Mouse (Mus musculus): ENCODE data around the gene Myo18a. TPM values are rescaled to one million over a fixed set of nuclear protein-coding genes. Genes with fewer than 3 reads are reported as not detected.

Myo18a gene
- polyA plus RNA-seq, 1 experiment, result 93.1 TPM

DNA sequence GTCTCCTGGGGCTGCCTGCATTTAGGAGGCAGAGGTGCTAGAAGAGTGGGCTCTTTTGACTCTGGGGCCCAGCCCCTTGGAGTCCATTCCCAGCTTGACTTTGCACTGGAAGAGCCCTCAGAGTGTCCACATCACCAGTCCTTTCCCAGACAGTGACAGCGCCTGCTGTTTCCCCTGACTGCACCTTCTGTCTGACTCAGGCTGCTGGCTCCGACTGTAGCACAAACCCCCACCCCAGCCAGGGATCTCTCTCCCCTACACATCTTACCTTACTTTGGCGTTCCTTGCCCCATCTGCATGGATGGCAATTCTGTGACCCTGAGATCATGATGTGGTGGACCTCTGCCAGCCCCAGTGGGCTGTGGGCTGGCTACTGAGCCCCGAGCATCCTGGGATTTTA lies 46.2 kb downstream of the Myo18a start:
- Histone ChIP-seq H3K36me3 (ENCODE audit: control insufficient read depth, insufficient read depth, low read length) (no peaks in the 10 kb centered on the region), H3K27me3 (replicated peaks; ENCODE audit: control insufficient read depth, insufficient read depth, low read length) (no peaks in the 10 kb centered on the region), H3K27ac (ENCODE audit: insufficient read depth, low read depth, low read length) (no peak overlapping the region), H3K4me1 (ENCODE audit: control insufficient read depth, insufficient read depth, low read length) (peaks cover 30% of the 10 kb centered on the region), H3K4me3 (ENCODE audit: insufficient read depth, low read depth, low read length) (no peak overlapping the region)
- no peak for DNase-seq
- 66% methylated on average over 4 of the region's 4 CpGs for WGBS
- no peak for TF ChIP-seq CTCF (conservative IDR thresholded peaks at IDR 0.05; ENCODE audit: insufficient read depth, insufficient read length, low read depth, low read length)
- TF ChIP-seq POLR2A (IDR thresholded peaks at IDR 0.05; ENCODE audit: low read depth, low read length), result no peak

DNA sequence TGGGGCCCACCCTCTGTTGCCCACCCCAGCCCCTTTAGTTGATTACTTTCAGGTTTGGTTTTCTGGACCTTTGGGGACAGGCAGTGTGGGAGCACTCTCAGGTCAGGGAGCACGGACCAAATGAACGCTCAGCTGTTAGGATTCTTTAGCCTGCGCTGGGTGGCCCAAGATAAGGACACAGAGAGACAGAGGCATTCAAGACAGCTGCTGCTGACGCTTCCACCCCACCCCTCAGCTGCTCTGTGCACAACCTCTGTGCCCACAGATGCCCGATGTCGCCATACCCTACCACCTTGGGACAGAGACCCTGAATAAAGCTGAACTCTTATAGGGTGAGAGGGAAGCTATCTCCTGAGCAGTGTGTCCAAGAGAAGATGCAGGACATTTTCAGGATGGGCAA lies 47.0 kb downstream of the Myo18a start:
- TF ChIP-seq CTCF (conservative IDR thresholded peaks at IDR 0.05; ENCODE audit: insufficient read depth, insufficient read length, low read depth, low read length) (no peak), POLR2A (IDR thresholded peaks at IDR 0.05; ENCODE audit: low read depth, low read length) (no peak)
- Histone ChIP-seq H3K4me3 (ENCODE audit: insufficient read depth, low read depth, low read length) (no peak overlapping the region), H3K27me3 (replicated peaks; ENCODE audit: control insufficient read depth, insufficient read depth, low read length) (no peaks in the 10 kb centered on the region), H3K27ac (ENCODE audit: insufficient read depth, low read depth, low read length) (no peak overlapping the region), H3K36me3 (ENCODE audit: control insufficient read depth, insufficient read depth, low read length) (no peaks in the 10 kb centered on the region), H3K4me1 (ENCODE audit: control insufficient read depth, insufficient read depth, low read length) (peaks cover 30% of the 10 kb centered on the region)
- no peak for DNase-seq
- WGBS, result 88% methylated on average over 6 of the region's 6 CpGs

DNA sequence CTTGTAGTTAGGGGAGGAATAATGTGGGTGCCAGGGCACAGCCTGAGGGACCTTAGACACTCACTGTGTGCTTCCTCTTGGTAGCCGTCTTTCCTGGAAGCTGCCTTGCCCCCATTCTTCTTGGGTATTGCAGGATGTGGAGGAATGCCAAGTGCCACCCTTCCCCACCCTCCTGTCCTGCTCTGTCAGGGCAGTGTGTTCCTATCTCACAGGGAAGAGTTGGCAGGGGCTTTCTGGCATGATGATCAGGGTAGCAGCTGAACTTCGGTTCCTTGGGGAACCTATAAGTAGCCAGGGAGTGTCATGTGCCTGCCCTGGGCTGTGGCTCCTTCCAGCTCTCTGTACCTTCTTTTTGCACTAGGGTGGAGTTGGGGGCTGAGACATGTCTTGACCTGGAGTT lies 50.9 kb downstream of the Myo18a start:
- 21% methylated on average over 2 of the region's 2 CpGs for WGBS
- Histone ChIP-seq H3K4me1 (ENCODE audit: control insufficient read depth, insufficient read depth, low read length) (peaks cover 4% of the 10 kb centered on the region; the same call in 1 of the 2 replicates), H3K27me3 (replicated peaks; ENCODE audit: control insufficient read depth, insufficient read depth, low read length) (no peaks in the 10 kb centered on the region), H3K4me3 (ENCODE audit: insufficient read depth, low read depth, low read length) (no peak overlapping the region), H3K27ac (ENCODE audit: insufficient read depth, low read depth, low read length) (no peak overlapping the region), H3K36me3 (ENCODE audit: control insufficient read depth, insufficient read depth, low read length) (no peaks in the 10 kb centered on the region)
- no peak for DNase-seq
- TF ChIP-seq CTCF (conservative IDR thresholded peaks at IDR 0.05; ENCODE audit: insufficient read depth, insufficient read length, low read depth, low read length) (no peak), POLR2A (IDR thresholded peaks at IDR 0.05; ENCODE audit: low read depth, low read length) (no peak)

DNA sequence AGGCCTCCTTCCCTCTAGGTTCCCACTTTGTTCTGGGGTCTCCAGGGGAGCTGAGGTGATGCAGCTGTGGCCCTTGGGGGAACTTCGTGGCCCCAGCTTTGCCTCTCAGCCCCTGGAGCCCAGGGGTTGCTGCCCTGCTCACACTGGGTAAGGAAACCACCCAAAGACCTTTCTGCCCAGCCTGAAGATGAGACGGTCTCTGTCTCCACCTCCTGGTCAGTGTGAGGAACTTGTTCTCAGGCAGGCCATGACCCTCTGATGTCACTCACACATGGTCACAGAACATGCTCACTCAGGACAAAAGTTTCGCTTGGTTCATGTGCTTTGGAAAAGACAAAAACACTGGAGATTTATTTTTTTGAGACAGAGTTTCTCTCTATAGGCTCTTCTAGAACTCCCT lies 53.0 kb downstream of the Myo18a start:
- 0 out of 2 replicates have a peak, but pooled peaks cover 4% of the 10 kb centered on the region for H3K4me1 ChIP-seq (ENCODE audit: control insufficient read depth, insufficient read depth, low read length)
- peak; percentile 70 for DNase-seq
- H3K36me3 ChIP-seq (ENCODE audit: control insufficient read depth, insufficient read depth, low read length), result peaks cover 1% of the 10 kb centered on the region; the same call in 1 of the 2 replicates
- 15% methylated on average over 3 of the region's 3 CpGs for WGBS
- no peak overlapping the region for H3K4me3 ChIP-seq (ENCODE audit: insufficient read depth, low read depth, low read length)
- no peak for TF ChIP-seq POLR2A (IDR thresholded peaks at IDR 0.05; ENCODE audit: low read depth, low read length)
- TF ChIP-seq CTCF (conservative IDR thresholded peaks at IDR 0.05; ENCODE audit: insufficient read depth, insufficient read length, low read depth, low read length), result peak; percentile 99
- H3K27me3 ChIP-seq (replicated peaks; ENCODE audit: control insufficient read depth, insufficient read depth, low read length), result no peaks in the 10 kb centered on the region
- no peak overlapping the region for H3K27ac ChIP-seq (ENCODE audit: insufficient read depth, low read depth, low read length)

DNA sequence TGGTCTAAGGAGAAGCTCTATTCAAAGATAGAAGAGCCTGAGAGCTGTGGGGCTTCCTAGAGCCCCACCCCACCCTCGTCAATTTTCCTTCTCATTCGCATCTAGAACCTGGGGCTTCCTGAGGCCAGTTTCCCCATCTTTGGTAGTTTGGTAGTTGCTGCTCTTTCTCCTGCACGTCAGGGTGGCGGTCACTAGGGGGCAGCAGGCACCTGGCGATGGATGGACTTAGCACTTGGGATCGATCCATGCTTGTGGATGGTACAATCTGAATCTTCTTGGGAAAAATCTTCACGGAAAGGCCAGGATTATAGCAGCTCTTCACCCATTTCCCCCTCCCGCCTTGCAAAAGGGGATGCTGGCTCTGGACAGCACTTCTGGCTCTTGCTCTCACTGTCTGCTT lies 58.6 kb downstream of the Myo18a start:
- peak; percentile 64 for DNase-seq
- WGBS, result 32% methylated on average over 8 of the region's 8 CpGs
- no peaks in the 10 kb centered on the region for H3K27me3 ChIP-seq (replicated peaks; ENCODE audit: control insufficient read depth, insufficient read depth, low read length)
- no peak overlapping the region for H3K4me3 ChIP-seq (ENCODE audit: insufficient read depth, low read depth, low read length)
- TF ChIP-seq POLR2A (IDR thresholded peaks at IDR 0.05; ENCODE audit: low read depth, low read length), result no peak
- TF ChIP-seq CTCF (conservative IDR thresholded peaks at IDR 0.05; ENCODE audit: insufficient read depth, insufficient read length, low read depth, low read length), result peak; percentile 94
- no peak overlapping the region for H3K27ac ChIP-seq (ENCODE audit: insufficient read depth, low read depth, low read length)
- peaks cover 5% of the 10 kb centered on the region; the same call in 1 of the 2 replicates for H3K36me3 ChIP-seq (ENCODE audit: control insufficient read depth, insufficient read depth, low read length)
- no peaks in the 10 kb centered on the region for H3K4me1 ChIP-seq (ENCODE audit: control insufficient read depth, insufficient read depth, low read length)

DNA sequence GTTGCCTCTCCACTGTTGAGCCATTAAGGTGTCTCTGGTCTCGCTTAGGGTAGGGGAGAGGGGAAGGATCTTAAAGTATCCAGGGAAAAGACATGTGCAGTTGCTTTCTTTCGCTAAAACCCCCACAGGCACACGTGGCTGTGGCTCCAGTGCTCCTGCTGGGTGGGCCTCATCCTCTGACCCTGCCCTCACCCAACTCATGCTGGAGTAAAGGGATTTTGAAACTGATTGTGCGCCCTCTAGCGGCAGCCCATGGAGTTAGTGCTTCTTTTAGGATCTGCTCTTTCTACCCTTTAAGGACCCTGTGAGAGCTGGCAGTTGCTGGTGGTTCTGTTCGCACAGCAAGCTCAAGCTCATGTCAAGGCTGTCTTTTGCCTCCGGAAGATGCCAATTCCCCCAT lies 59.7 kb downstream of the Myo18a start:
- H3K27ac ChIP-seq (ENCODE audit: insufficient read depth, low read depth, low read length), result no peak overlapping the region
- 27% methylated on average over 7 of the region's 7 CpGs for WGBS
- H3K36me3 ChIP-seq (ENCODE audit: control insufficient read depth, insufficient read depth, low read length), result peaks cover 5% of the 10 kb centered on the region; the same call in 1 of the 2 replicates

DNA sequence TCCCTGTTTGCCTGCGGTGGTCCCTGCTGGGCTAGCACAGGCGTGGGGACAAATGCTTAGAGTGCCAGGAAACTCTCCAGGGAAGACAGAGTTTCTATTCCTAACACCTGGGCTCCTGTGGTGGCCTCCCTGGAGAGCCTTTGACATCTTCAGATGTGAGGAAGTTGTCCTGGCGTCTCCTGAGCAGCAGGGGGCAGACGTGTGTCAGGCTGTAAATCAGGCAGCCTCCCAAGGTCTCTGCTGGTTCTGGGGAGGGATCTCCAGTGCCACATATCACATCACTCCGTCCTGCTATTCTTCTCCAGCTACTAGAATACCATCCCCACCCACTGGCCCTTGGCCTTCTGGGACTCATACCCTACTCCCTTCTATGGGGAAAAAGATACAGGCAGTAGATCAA lies 62.8 kb downstream of the Myo18a start:
- peak; percentile 80 for DNase-seq
- no peak overlapping the region for H3K4me3 ChIP-seq (ENCODE audit: insufficient read depth, low read depth, low read length)
- H3K36me3 ChIP-seq (ENCODE audit: control insufficient read depth, insufficient read depth, low read length), result peaks cover 8% of the 10 kb centered on the region; the same call in 1 of the 2 replicates
- no peak overlapping the region for H3K27ac ChIP-seq (ENCODE audit: insufficient read depth, low read depth, low read length)
- no peak for TF ChIP-seq POLR2A (IDR thresholded peaks at IDR 0.05; ENCODE audit: low read depth, low read length)
- peak; percentile 81 for TF ChIP-seq CTCF (conservative IDR thresholded peaks at IDR 0.05; ENCODE audit: insufficient read depth, insufficient read length, low read depth, low read length)
- H3K27me3 ChIP-seq (replicated peaks; ENCODE audit: control insufficient read depth, insufficient read depth, low read length), result no peaks in the 10 kb centered on the region
- WGBS, result 12% methylated on average over 5 of the region's 5 CpGs
- H3K4me1 ChIP-seq (ENCODE audit: control insufficient read depth, insufficient read depth, low read length), result no peaks in the 10 kb centered on the region; the same call in 1 of the 2 replicates

More for the DNA sequence above, 59.7 kb downstream of the Myo18a start:
- Histone ChIP-seq H3K4me1 (ENCODE audit: control insufficient read depth, insufficient read depth, low read length) (no peaks in the 10 kb centered on the region; the same call in 1 of the 2 replicates), H3K4me3 (ENCODE audit: insufficient read depth, low read depth, low read length) (no peak overlapping the region), H3K27me3 (replicated peaks; ENCODE audit: control insufficient read depth, insufficient read depth, low read length) (no peaks in the 10 kb centered on the region)
- peak; percentile 51 for DNase-seq
- TF ChIP-seq POLR2A (IDR thresholded peaks at IDR 0.05; ENCODE audit: low read depth, low read length) (no peak), CTCF (conservative IDR thresholded peaks at IDR 0.05; ENCODE audit: insufficient read depth, insufficient read length, low read depth, low read length) (peak; percentile 72)

All from kidney, adult 2 months (tissue).